Mouse (Mus musculus): ENCODE measurements around the gene Psen2.

Gene Psen2

DNA sequence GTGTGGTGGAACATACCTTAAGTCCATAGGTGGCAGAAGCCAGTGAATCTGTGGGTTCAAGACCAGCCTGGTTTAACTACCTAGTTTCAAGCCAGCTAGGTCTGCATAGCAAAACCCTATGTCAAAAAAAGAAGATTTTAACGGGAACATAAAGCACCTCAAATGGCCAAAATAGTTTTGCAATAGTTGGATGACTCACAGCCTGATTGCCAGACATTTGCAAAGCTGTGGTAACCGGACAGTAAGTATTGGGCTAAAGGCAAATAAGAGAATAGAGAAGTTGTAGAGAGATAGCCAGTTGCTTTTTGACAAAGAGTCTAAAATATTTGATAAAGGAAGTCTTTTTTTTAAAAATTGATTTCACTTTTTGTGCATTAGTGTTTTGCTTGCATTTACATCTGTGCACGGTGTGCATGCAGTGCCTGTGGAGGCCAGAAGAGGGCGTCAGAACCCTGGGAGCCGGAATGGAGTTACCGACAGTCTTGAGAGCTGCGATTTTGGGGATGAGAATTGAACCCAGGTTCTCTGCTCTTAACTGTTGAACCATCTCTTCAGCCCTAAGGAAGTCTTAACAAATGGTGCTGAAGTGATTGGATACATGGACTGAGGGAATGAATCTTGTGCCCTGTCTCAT lies at the start of gene Psen2:
Gene Psen2, minus strand, starts transcription at position 75 of the 634 bp plus-strand sequence.
- CTCF ChIA-PET, result interaction anchor here (0.6 to 1.2 kb wide), 2 partner anchors 143 to 154 kb away, joined by 4 to 5 read pairs; no protein-coding TSS in a partner anchor

DNA sequence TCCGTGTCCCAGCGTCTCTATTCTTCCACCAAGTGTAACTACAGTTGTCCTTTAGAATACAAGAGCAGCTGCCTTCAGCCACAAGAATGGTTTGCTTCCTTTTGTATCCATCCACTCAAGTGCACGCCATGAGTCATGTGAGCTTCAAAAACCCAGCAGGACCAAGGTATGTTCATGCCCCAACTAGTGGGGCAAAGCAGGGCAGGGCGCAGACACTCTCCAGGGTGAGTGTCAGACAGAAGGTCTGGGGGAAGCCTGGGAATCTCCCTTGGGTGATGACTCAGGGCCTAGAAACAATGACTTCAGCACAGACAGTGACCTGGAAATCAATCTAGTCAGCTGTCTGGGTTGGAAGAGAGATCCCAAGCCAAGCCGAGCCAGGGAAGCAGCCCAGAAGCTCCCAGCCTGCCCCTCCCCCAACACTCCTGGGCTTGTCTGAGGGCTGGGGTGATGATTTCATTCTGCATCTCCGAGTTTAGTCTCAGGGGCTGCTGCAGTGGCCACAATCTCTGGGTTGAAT lies 49.6 kb upstream of the Psen2 start:
- CTCF ChIA-PET, result no interaction called here

DNA sequence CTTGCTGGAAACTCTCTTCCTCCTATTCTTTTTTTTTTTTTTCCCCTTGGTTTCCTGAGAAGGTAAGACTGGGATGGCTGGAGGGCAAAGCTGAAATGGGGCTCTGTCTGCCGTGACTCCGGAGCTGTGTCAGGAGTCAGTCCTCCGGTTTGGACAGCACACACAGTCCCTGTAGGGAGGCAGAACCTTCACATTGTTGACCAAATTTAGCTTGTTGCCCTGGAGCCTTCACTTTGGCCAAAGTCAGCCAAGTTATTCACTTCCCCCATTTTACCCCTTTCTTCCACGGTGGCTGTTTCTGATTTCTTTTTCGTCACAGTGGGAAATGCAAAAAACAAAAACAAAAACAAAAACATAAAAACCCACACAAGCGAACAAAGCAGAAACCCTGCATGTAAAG lies 49.0 kb upstream of the Psen2 start:
- CTCF ChIA-PET, result no interaction called here

DNA sequence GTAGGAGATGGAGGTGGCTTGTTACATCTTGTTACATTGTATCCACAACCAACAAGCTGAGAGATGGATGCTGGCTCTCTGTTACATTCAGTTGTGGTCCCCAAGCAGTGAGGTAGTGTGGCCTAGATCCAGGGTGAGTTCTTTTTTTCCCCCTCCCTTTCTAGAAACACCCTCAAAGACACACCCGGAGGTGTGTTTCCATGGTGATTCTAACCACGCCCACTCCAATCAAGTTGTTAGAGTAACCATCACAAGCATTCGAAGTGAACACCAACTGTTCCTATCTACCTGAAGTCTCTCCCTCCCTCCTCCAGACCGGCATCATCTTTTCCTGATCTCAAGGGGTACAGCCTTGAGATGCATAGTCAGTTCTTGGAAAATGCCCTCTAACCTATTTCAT lies 45.7 kb upstream of the Psen2 start:
- CTCF ChIA-PET, result no interaction called here

DNA sequence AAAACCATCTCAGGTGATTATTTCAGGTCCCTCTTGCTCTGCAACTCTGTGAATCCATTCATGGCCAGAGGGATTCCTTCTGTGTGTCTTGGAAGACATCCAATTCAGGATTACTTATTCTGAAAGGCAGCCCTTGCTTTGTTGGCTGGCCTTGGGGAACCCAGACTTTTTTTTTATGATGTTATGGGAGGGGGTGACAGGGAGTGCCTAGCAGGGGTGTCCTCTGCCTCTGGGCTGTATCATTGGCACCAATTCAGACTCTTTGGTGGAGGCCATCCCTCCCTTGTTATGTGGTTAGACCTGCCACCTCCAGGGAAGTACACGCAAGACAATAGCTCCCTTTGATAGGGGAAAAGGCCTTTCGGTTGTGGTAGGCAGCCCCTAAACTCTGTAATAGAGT lies 44.4 kb upstream of the Psen2 start:
- CTCF ChIA-PET, result no interaction called here

DNA sequence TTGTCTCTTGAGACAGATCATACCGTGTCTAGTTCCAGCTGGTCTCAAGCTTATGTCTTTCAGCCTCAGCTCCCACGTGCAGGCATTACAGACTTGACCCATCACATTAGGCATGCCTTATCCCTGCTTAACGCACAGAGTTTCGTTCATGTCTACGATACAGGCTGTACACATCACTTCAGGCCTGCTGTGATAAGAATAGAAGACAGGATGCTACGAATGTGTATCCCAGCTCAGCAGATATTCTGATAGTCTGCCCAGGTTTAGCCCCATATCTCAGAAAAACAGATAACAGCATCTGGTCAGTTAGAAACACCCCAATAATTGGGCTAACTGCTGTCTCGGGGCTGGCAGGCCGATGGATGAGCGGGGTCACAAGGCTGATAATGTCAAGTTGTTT lies 43.7 kb upstream of the Psen2 start:
- CTCF ChIA-PET, result no interaction called here

DNA sequence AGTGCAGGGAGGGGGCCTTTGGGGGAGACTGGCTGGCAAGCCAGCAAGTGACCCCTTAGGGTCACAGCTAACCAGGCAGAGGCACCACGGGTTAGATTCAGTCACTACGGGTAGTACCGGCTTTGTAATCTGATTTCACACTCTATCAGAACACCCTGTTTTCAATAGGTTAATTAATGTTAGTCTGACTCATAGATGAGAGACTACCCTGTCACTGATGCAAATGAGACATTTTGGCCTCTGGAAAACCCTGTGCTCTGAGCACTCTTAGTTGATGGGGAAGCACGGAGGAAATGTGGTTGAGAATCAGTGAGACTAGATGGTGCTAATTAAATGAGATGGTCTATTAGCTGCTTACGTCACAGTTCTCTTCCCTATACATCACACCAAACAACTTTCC lies 40.4 kb upstream of the Psen2 start:
- CTCF ChIA-PET, result interaction anchor here (0.6 kb wide), 1 partner anchor 24 kb away, joined by 3 read pairs; no protein-coding TSS in a partner anchor

DNA sequence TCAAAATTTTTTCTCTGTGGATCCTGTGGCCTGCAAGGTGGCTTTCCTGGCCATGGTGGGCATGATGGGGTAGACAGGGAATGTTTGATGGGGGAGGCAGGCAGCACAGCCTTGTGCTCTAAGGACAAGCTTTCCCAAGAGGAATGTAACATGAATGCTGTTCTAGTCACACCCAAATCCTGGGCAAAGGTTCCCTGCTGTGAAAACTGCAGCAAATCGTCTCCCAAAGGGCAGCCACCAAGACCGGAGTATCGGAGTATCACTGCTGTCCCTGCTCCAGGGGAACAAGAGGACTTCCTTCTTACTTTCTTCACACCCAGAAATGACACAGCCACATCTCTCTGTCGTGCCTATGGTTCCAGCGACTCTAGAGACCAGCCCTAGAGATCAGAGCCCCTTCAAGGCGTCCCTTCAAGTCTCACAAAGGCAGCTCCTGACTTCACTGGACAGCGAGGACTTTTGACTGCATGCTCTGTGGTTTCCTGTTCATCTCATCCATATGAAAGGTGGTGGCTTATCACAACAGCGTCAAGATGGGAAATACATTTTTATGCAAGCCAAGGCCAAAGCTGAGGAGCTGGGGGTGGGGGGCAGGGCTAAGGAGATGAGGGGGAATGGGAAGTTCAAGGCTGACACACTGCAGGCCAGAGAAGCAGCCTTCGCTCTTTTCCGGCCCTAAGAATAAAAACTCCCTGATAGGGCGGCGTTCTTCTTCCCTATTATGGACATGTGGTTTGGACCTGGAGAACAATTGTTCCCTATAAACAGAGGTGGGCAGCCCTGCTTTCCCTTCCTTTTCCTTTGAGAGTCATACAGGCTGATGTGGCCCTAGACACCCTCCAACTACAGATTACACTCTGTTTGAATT lies 39.2 kb upstream of the Psen2 start:
- CTCF ChIA-PET, result interaction anchor here (0.6 to 0.7 kb wide), 3 partner anchors 8 to 22 kb away, joined by 3 to 4 read pairs (median 3); no protein-coding TSS in a partner anchor

DNA sequence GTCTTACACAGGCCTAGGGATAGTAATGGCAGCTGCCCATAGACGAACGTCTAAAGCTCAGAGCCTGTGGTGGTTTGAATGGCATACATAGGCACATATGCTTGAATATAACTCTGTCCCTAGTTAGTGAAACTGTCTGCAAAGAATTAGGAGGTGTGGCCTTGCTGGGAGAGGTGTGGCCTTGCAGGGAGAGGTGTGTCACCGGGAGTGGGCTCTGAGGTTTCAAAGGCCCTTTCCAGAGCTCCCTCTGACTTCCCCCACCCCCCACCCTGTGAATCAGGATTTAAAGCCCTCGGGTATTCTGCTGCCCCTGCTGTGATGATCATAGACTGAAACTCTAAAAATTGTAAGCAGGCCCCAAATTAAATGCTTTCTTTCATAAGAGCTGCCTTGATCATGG lies 37.8 kb upstream of the Psen2 start:
- CTCF ChIA-PET, result interaction anchor here (0.9 kb wide), 1 partner anchor 29 kb away, joined by 4 read pairs; the partner anchor contains the start of gene Itpkb

DNA sequence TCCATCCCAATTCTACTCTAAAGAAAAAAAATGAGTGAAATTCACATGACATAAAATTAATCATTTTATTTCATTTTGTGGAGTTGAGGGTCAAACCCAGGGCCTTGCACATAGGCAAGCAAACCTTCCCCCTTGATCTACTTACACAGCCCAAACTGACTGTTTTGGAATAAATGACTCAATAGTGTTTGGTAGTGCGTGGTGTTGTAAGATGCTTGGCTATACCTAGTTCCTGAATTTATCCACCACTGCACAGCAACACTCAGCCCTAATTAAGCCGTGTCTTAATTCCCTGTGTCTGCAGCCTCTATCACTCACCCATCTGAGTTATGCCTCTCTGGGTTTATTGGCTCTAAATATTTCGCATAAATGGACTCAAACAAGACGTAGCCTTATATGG lies 37.1 kb upstream of the Psen2 start:
- CTCF ChIA-PET, result interaction anchor here (0.6 kb wide), 1 partner anchor 529 kb away, joined by 3 read pairs; no protein-coding TSS in a partner anchor

DNA sequence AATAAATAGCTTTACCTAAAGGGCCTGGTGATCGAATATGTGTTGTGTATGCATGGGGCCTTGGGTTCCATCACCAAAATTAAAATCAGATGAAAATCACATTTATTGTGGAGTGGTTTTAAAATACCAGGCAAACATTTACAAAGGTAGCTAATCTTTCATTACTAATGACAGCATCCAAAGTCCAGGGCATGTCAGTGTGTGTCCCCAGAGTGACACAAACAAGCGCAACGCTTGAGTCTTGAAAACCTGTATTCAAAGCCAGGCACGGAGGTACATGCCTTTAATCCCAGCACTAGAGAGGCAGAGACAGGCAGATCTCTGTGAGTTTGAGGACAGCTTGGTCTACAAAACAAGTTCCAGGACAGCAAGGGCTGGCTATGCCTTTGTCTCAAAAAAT lies 36.5 kb upstream of the Psen2 start:
- CTCF ChIA-PET, result interaction anchor here (0.6 kb wide), 1 partner anchor 529 kb away, joined by 3 read pairs; no protein-coding TSS in a partner anchor

DNA sequence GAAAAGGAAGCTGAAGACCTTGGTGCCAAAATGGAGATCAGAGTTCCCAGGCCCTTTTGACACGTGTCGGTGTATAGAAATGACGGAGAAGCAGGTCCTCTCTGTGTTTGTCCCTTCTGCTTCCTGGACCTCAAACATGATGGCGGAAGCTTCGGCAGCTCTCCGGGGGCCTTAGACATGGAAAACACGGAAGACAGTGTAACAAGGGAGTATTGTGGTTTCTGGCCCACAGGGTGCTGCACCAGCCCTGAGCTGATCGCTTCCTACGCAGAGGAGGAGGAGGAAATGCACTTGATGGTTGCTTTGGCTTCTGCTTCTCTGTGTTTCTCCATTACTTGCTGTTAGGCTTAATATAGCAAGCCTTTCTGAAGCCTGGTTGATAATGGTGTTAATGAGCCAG lies 32.9 kb upstream of the Psen2 start:
- CTCF ChIA-PET, result interaction anchor here (0.9 to 2.4 kb wide), 4 partner anchors 16 to 89 kb away, joined by 3 to 6 read pairs (median 3); no protein-coding TSS in a partner anchor

DNA sequence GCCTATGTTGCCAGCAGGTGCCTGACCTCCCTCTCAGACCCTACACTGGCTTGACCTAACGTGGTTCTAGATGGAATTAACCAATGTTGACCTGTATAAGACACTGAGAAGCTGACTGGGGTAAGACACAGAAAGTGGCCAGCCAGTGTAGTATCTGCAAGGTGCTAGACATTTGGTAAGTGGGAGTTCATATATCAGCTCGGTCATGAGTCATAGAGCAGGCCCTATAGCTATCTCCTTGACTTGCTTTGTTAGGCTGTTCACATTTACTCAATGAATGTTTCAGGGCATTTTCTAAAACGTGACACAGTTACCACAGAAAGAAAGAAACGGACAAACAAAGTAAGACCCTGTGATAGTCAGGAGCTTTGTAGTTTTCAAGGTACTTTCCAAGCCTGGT lies 27.1 kb upstream of the Psen2 start:
- CTCF ChIA-PET, result interaction anchor here (0.7 kb wide), 1 partner anchor 11 kb away, joined by 4 read pairs; no protein-coding TSS in a partner anchor

DNA sequence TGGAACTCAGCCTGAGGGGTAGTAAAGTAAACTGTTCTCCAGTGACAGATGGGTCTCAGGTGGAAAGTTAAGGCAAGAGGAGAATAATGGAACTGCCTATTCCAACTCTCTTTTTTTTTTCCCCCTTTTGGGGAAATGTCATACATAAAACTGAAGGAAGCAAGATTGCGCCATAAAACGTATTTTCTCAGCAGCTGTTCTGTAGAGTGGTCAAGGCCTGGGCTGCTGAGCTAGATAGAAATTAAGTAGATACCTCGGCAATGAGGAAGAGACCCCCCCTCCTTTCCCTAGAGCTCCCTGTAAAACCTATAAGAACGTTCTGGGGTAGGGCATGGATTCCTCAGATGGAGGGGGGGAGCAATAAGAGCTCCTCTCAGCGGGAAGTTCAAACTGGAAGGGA lies 26.6 kb upstream of the Psen2 start:
- CTCF ChIA-PET, result interaction anchor here (0.7 kb wide), 1 partner anchor 10 kb away, joined by 4 read pairs; no protein-coding TSS in a partner anchor

DNA sequence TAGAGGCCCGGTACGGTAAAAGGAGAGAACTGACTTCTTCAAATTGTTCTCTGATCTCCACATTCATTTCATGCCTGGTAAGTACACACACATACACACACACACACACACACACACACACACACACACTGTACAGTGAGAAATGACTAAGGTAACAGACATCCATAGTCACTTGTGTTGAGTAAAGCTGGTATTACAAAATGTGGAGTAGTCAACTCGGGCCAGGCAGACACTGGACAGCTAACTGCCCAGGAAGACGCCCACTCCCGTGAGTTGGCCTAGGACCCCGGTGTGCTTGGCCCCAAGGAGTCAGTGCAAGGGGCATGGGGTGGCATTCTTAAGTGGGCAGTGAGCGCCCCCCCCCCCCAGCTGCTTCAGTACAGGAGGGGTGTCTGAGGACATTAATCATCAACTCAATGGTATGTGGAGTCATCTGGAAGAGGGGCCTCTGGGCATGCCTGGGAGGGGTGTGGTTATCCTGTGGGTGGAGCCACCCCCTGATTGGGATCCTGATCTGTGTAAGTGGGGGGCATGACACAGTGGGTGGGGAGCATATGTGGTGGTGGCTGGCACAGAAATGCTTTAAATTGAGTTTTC lies 25.7 kb upstream of the Psen2 start:
- CTCF ChIA-PET, result interaction anchor here (0.5 to 0.6 kb wide), 2 partner anchors 134 to 507 kb away, joined by 3 read pairs; no protein-coding TSS in a partner anchor

DNA sequence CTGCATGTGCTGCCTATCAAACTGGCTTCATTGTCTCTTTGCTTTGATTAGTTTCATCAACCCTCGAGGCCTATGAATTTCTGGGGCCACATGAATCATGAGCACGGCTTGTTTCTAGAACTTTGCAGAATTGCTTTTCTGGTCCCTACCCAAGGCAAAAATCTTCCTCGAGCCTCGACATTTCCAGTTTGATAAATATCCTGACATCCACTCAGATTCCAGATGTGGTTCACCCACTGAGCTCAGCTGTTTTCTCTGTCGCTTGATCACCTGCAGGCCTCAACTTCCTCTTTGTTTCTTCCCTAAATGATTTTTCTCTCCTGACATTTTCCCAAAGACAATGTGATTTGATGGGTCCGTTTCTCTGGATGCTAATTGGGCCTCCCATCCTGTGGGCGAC lies 25.0 kb upstream of the Psen2 start:
- CTCF ChIA-PET, result interaction anchor here (0.9 kb wide), 1 partner anchor 55 kb away, joined by 3 read pairs; no protein-coding TSS in a partner anchor

DNA sequence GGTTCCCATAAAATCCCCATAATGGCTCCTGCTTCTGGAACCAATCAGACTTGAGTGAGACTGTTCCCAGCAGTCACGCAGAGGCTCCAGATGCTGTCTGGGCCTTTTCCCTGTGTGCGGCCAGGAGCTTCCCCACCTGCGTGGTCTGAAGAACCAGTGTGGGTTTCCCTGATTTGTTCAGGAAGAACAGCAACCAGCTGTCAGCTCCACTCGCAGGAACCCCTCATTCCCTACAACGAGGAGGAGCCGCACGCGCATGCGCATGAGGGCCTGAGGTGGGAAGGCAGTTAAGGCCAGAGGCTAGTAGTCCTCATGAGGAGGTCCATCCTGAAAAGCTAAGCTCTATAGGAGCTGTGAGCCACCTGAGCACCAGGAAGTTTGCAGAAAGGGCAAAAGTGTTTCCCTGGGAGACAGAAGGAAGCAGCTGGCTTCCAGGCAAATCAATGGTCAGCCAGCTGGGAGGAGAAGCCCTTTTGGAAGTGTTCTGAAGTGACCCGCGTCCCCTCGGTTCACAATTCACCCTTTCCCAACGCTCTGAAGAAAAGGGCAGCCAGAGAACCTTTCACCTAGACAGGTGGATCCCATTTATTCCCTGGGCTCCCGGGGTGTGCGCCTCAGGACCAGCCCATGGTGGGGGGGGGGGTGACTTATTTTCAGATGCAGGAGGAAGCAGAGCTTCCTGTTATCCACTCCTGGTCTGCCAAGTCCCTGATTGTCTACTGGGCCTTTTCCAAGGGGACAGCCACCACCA lies 23.0 kb upstream of the Psen2 start:
- CTCF ChIA-PET, result interaction anchor here (0.5 to 0.7 kb wide), 2 partner anchors 17 to 629 kb away, joined by 3 to 8 read pairs; no protein-coding TSS in a partner anchor

DNA sequence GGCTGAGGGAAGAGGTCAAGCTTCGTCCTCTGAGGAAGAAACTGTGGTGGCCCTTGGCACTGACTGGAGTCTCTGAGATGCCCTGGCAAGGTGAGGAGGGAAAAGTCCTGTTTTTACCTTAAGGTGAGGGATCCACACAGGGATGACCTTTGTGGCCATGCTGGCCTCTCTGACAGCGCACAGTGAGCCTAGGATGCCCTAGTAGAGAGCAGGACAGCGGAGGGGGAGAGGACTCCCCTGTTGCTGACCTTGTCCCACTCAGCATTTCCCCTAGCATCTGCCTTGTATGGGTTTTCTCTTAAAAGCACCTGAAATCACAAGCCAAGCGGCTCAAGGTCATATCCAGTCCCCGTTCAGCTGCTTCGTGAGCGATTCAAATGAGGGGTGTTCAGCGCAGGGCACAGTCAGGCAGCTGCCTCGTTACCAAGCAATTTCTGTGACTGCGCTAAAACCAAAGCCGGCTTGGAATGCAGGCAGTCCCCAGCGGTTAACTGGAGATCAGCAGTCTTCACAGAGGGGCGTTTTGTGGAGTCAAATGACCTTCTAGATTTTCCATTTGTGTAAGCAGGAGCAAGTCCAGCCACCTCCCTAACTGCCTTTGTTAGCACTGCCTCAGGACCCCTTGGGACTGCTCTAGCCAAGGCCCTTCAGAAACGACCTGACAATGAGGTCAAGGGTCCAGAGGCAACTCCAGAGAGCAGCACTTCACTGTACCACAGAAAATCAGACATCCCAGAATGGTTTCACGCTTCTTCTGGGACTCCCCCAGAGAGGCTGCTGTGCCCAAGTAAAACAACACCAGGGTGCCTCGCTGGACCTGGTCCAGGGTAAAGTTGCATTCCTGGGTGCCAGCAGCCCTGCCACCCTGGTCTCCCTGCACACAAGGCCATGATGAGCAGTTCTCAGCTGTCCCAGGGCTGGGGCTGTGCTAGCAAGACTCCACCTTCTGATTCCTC lies 20.9 kb upstream of the Psen2 start:
- CTCF ChIA-PET, result no interaction called here

DNA sequence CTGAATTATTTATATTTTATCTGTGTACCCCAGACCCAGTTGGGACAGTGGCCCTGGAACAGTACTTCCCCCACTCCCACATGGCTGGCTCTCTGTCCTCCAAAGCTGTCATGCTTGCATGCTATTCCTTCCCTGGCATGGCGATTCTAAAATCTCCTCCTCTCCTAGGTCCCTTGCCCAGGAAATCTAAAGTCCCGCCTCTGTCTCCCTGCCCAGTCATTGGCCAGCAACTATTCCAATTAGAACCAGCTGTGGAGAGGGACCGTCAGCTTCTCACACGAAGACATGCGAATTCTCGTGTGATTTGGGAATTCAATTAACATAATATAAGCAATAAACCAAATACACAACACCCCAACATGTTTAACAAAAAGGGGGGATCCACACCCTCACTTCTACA lies 19.3 kb upstream of the Psen2 start:
- CTCF ChIA-PET, result no interaction called here

DNA sequence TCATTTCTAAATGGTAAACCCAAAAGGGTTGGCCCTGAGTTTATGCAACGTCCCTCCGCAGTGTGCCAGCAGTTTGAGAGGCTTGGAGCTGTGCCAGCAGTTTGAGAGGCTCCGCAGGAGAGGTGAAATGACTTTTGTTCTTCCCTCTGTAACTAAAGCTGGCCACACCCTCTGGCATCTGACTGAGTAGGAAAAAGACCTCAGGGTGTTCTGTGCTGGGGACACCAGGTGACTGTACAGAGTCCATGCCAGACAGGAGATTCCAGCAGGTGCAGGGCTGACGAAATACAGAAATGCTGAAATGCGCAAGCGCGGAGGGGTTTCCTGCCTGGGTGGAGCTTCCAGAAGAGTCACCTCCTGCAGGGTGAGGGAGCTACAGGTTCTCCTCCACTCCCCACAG lies 16.4 kb upstream of the Psen2 start:
- CTCF ChIA-PET, result interaction anchor here (1.1 to 1.7 kb wide), 3 partner anchors 10 to 23 kb away, joined by 3 to 6 read pairs (median 4); no protein-coding TSS in a partner anchor
